Mouse (Mus musculus) stomach, embryonic 15.5 days (tissue): Measurements from ENCODE around the gene Strn3. TPM values are rescaled to one million over a fixed set of nuclear protein-coding genes. Genes with fewer than 3 reads are reported as not detected.

ENCODE experiments used
- ATAC-seq: fragments of 200-750 bp; cut with Nextera tagmentation; 2 replicates; pipeline ENCODE4 v1.8.0; 2017; ENCODE audit warnings: low read depth, moderate number of reproducible peaks, moderate TSS enrichment; ENCODE audit not compliant: insufficient read depth, low FRiP score
- H3K27ac ChIP-seq: fragments of 300-500 bp; sonication (generic); 2 replicates; pipeline ENCODE4 v1.5.1; 2015; ENCODE audit warnings: mild to moderate bottlenecking, inconsistent platforms
- H3K27me3 ChIP-seq: fragments of 300-500 bp; sonication (generic); replicated peaks from 2 replicates; pipeline ENCODE4 v1.6.1; 2015; ENCODE audit warnings: inconsistent platforms
- H3K36me3 ChIP-seq: fragments of 300-500 bp; sonication (generic); 2 replicates; pipeline ENCODE4 v1.6.1; 2015; ENCODE audit warnings: inconsistent platforms
- H3K4me1 ChIP-seq: fragments of 300-500 bp; sonication (generic); 2 replicates; pipeline ENCODE4 v1.6.1; 2015; ENCODE audit warnings: inconsistent platforms
- H3K4me2 ChIP-seq: fragments of 300-500 bp; sonication (generic); 2 replicates; pipeline ENCODE4 v1.6.1; 2015; ENCODE audit warnings: mild to moderate bottlenecking, inconsistent platforms
- H3K4me3 ChIP-seq: fragments of 300-500 bp; sonication (generic); replicated peaks from 2 replicates; pipeline ENCODE4 v1.5.1; 2015; ENCODE audit warnings: inconsistent platforms
- H3K9ac ChIP-seq: fragments of 300-500 bp; sonication (generic); 2 replicates; pipeline ENCODE4 v1.6.1; 2015; ENCODE audit warnings: inconsistent platforms
- H3K9me3 ChIP-seq: fragments of 300-500 bp; sonication (generic); 2 replicates; pipeline ENCODE4 v1.6.1; 2016; ENCODE audit warnings: inconsistent platforms
- WGBS: fragments of 180-500 bp; shearing (Covaris S2); methylation state at CpG from one replicate; pipeline ENCODE4 v1.1.7; 2015; 5-methylcytosine and 5-hydroxymethylcytosine counted together
- polyA plus RNA-seq: library from polyadenylated mRNA; unstranded; fragments of >200 nt; fragmentation: Nextera tagmentation; extraction: Ambion mirVana; gene quantifications from 2 replicates; pipeline ENCODE4 v1.2.1, GENCODE M21; 2015

Gene Strn3
- polyA plus RNA-seq: 38.9 and 40.6 TPM in 2 replicates

DNA sequence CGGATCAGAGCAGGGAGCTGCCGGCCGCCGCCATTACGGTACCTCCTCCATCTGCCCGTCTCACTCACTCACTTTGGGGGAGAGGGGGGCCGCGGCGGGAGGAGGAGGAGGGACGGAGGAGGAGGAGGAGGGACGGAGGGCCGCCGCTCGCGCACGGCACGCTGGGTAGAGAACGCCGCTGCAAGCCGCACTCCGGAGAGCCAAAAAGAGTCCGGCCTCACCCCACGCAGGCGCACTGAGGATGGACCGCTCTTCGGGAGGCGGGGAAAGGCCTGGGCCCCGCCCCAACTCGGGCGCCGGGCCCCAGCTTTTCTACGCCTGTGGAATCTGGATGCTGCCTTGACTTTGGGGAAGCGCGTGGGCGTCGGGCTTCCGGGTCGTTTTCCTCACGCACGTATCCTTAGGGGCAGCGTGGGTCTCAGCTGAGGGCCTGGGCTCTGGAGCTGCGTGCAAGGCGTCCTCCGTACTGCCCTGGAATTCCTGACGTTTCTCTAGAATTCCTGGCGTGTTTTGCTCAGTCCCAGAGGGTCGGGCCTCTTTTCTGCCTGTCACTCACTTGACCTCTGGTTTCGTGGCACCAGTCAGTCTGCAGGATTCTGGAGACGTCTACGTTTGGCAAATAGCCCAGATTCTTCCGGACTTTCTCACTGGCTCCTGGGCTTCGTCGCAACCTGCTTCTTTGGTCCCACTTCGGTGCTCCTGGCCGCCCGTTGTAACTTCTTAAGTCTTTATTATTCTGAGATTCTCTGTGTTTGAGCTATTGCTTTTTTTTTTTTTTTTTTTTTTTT is at the start of gene Strn3:
Strn3 (minus strand) TSS at position 53 of the 788 bp plus-strand sequence.
- peak within 1 kb of the TSS; percentile 99 for H3K27ac ChIP-seq
- no peaks in the 10 kb centered on the region for H3K27me3 ChIP-seq
- peak within 1 kb of the TSS; percentile 59 for H3K4me2 ChIP-seq
- ATAC-seq: peak; percentile 96
- H3K9ac ChIP-seq: peak within 1 kb of the TSS; percentile 98
- H3K9me3 ChIP-seq: no peaks in the 10 kb centered on the region
- WGBS: under 1% methylated on average over 50 of the region's 56 CpGs
- peak within 1 kb of the TSS; percentile 98 for H3K4me3 ChIP-seq
- peaks cover 3% of the 10 kb centered on the region; the same call in 1 of the 2 replicates for H3K4me1 ChIP-seq
- H3K36me3 ChIP-seq: no peaks in the 10 kb centered on the region

DNA sequence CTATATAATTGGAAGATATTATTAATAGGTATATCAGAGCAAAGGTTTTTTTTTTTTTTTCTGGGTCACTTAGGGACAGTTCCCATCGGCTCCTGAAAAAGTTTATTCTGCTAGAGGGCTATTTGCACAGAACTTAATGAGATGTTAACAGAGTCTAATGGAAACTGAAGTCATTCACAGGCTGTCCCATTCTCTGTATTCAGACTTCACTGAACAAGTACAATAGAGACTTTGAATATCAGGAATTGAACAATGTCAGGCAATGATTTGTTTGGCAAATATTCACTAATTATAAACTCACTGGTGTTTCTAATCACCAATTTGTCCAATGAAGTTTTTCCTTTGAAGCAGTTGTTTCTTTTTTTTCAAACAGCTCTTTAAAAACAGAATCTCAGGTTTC is 45.1 kb upstream of the Strn3 start:
- no peak overlapping the region for H3K27ac ChIP-seq
- no peaks in the 10 kb centered on the region for H3K9me3 ChIP-seq
- no peaks in the 10 kb centered on the region for H3K27me3 ChIP-seq
- no peaks in the 10 kb centered on the region for H3K36me3 ChIP-seq
- H3K4me2 ChIP-seq: no peak overlapping the region
- no peak overlapping the region for H3K9ac ChIP-seq
- peaks cover 22% of the 10 kb centered on the region for H3K4me1 ChIP-seq
- WGBS: 60% methylated on average over 1 of the region's 1 CpGs
- ATAC-seq: no peak
- H3K4me3 ChIP-seq: no peak overlapping the region

DNA sequence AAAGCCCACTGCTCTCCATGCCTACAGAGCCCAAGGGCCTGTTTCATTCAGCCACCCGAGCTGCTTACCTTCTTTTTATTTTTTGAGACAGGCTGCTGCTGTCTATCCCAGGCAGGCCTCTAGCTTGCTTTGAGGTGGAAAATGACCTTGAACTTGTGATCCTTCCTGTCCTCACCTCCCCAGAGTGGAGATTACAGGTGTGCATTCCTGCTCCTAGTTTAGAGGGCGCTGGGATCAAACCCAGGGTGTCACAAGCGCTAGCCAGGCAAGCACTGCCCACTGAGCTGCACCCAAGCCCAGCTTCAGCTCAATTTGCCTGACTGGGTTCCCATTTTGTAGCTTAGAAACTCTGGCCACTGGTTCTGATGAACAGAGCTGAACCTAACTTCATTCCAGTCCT is 44.7 kb upstream of the Strn3 start:
- Histone ChIP-seq H3K27ac (peak overlapping the region; percentile 77; the same call in 1 of the 2 replicates), H3K9me3 (no peaks in the 10 kb centered on the region), H3K36me3 (no peaks in the 10 kb centered on the region), H3K27me3 (no peaks in the 10 kb centered on the region), H3K4me3 (no peak overlapping the region), H3K4me2 (no peak overlapping the region), H3K9ac (no peak overlapping the region), H3K4me1 (peaks cover 22% of the 10 kb centered on the region)
- no peak for ATAC-seq
- WGBS: 74% methylated on average over 3 of the region's 3 CpGs

DNA sequence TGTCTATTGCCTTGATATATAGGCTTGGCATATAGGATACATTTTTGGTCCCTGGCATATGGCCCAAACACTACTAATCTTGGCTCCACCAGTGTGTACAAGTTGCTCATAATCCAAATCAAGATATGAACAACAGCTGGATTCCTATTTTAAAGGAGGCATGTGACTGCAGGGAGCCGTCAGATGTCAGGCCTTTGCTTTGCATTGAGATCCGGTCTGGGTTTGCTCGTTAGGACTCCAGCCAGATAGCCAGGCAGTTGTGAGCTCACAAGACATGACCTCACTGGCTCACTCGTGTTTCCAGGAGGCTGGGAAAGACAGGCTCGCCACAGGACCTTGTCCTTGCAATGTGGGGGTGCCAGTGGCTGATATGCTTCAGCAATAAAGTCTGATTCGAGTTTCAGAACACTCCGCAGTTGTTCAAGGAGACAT is 44.2 kb upstream of the Strn3 start:
- 30% methylated on average over 7 of the region's 7 CpGs for WGBS
- peak; percentile 80 for ATAC-seq
- Histone ChIP-seq H3K36me3 (no peaks in the 10 kb centered on the region), H3K9me3 (no peaks in the 10 kb centered on the region), H3K4me3 (no peak overlapping the region), H3K27me3 (no peaks in the 10 kb centered on the region), H3K27ac (peak overlapping the region; percentile 77; the same call in 1 of the 2 replicates), H3K4me2 (no peak overlapping the region), H3K4me1 (peaks cover 22% of the 10 kb centered on the region), H3K9ac (no peak overlapping the region)

DNA sequence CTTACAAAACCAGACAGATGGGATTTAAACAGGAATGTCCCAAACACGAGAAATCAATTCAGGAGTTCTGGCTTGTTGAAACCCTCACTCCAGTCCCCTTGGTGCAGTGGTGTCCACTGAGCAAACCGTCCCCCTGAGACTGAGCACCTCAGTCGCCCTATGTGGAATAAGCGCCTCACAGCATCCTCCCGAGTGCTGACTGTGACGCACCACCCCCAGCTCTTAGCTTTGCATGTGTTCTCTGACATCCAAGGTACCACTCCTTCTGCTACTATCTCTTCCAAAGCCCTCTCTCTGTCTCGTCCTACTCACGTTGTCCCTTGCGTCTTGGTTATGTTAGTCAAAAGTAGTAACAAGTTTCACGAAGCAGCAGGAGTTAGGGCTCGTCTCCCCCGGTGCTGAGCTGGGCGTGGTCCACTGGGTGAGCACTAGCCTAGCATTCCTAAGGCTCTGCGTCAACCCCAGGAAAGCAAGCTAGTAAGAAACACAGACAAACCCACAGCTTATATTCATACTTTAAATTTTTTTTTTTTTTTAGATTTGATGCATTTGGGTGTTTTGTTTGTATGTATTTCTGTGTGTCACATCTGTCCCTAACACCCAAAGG is 43.0 kb upstream of the Strn3 start:
- Histone ChIP-seq H3K4me3 (0 out of 2 replicates have a peak overlapping the region, but pooled peaks have one; percentile 5), H3K4me1 (peaks cover 22% of the 10 kb centered on the region), H3K36me3 (no peaks in the 10 kb centered on the region), H3K4me2 (peak overlapping the region; percentile 38), H3K9me3 (no peaks in the 10 kb centered on the region), H3K27ac (peak overlapping the region; percentile 77), H3K27me3 (no peaks in the 10 kb centered on the region), H3K9ac (no peak overlapping the region)
- ATAC-seq: no peak
- WGBS: 49% methylated on average over 14 of the region's 14 CpGs

DNA sequence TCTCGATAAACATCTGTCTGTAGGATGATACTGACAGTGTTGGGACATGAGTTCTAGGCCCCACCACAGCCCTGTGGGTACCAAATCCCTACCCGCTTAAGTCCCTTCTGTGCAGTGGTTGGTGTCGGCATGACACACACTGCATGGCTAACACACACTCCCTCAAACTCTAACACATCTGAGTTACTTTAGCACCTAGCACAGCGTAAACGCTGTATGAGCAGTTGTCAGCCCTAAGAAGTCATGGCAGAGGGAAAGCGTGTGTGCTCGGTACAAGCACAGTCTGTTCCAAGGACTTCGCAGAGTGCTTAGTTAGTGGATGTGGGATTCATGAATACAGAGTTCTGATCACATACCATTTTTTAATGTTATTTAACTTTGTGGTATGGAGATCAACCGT is 38.1 kb upstream of the Strn3 start:
- ATAC-seq: no peak
- H3K36me3 ChIP-seq: no peaks in the 10 kb centered on the region
- peaks cover 8% of the 10 kb centered on the region for H3K4me1 ChIP-seq
- no peak overlapping the region for H3K4me2 ChIP-seq
- H3K4me3 ChIP-seq: no peak overlapping the region
- no peaks in the 10 kb centered on the region for H3K9me3 ChIP-seq
- H3K27me3 ChIP-seq: no peaks in the 10 kb centered on the region
- no peak overlapping the region for H3K9ac ChIP-seq
- H3K27ac ChIP-seq: no peak overlapping the region
- 93% methylated on average over 9 of the region's 9 CpGs for WGBS

DNA sequence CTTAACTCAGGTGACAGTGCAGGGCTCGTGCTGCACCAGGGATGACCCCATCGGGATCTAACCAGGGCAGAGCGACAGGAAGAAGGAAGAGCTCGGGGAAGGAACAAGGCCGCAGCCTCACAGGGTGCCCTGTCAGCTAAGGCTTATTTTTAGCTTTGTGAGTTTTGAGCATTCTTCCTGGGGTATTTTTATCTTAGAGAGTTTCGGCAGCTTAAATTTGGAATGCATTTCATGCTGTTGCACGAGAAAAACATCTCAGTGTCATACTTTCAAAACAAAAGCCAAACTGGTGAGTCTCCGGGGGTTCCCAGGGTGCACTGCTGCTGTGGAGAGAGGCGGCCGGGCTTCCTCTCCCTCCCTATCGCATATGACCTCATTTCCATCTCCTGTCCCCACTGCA is 37.4 kb upstream of the Strn3 start:
- WGBS: 54% methylated on average over 11 of the region's 11 CpGs
- 0 out of 2 replicates have a peak, but pooled peaks cover under 1% of the 10 kb centered on the region for H3K36me3 ChIP-seq
- H3K9ac ChIP-seq: no peak overlapping the region
- no peak overlapping the region for H3K4me3 ChIP-seq
- H3K9me3 ChIP-seq: no peaks in the 10 kb centered on the region
- H3K4me2 ChIP-seq: no peak overlapping the region
- H3K27ac ChIP-seq: 0 out of 2 replicates have a peak overlapping the region, but pooled peaks have one; percentile 8
- H3K27me3 ChIP-seq: no peaks in the 10 kb centered on the region
- H3K4me1 ChIP-seq: no peaks in the 10 kb centered on the region
- no peak for ATAC-seq

DNA sequence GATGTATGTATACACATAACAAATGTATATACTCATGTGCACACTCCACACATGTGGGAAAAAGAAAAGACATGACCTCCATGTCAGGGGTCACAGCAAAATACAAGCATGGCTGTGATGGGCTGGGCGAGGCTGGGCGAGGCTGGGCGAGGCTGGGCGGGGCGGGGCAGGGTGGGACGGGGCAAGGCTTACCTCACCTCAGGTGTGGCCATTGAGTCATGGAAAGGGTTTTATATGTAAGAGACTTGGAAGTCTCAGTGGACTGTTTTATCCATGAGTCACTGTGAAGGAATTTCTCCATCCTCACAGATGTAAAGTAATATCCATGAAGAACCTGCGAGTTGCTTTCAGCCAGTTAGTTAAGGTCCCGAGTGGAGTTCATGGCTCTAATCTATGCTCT is 30.1 kb upstream of the Strn3 start:
- no peak for ATAC-seq
- H3K36me3 ChIP-seq: 0 out of 2 replicates have a peak, but pooled peaks cover 4% of the 10 kb centered on the region
- H3K27me3 ChIP-seq: no peaks in the 10 kb centered on the region
- no peaks in the 10 kb centered on the region for H3K4me1 ChIP-seq
- no peak overlapping the region for H3K4me3 ChIP-seq
- H3K9ac ChIP-seq: no peak overlapping the region
- H3K27ac ChIP-seq: no peak overlapping the region
- WGBS: 91% methylated on average over 8 of the region's 8 CpGs
- no peaks in the 10 kb centered on the region for H3K9me3 ChIP-seq
- H3K4me2 ChIP-seq: no peak overlapping the region

DNA sequence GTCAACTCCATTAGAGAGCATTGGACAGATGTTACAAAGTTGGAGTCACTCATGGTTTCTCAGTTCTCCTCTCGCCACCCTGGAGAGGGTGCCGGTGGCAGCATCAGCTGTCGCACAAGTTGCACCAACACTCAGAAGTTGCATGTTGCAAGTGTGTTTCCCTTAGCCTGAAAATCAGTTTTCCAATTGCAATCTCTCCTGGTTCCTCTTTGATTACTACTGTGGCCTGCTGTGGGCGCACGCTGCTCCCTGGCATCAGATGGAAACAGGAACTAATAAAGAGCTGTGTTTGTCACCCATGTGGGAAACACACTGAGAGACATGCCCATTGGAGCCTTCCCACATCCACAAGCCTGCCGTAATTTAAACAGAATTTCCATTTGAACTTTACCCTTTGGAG is 26.9 kb upstream of the Strn3 start:
- Histone ChIP-seq H3K4me2 (no peak overlapping the region), H3K9ac (no peak overlapping the region), H3K27me3 (no peaks in the 10 kb centered on the region), H3K4me1 (no peaks in the 10 kb centered on the region), H3K27ac (no peak overlapping the region), H3K36me3 (no peaks in the 10 kb centered on the region), H3K4me3 (no peak overlapping the region), H3K9me3 (no peaks in the 10 kb centered on the region)
- 90% methylated on average over 6 of the region's 6 CpGs for WGBS
- ATAC-seq: no peak

DNA sequence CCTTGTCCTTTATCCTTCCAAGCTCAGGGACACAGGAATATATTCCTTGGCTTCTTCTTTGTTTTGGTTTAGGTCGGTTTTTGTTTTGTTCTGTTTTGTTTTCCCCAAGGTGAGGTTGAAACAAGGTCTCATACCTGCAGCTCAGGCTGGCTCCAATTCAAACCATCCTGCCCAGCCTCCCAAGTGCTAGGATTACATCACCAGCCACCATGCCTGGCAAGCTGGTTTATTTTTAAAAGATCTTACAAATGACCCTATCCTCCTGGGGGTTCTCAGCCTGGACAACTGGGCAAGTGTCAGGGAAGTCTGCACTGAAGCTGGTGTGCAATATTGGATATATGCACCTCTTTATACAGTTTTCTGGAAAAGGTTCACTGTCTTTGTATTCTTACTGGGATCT is 21.0 kb upstream of the Strn3 start:
- H3K9me3 ChIP-seq: no peaks in the 10 kb centered on the region
- H3K4me2 ChIP-seq: no peak overlapping the region
- H3K36me3 ChIP-seq: no peaks in the 10 kb centered on the region
- no peak overlapping the region for H3K9ac ChIP-seq
- ATAC-seq: no peak
- no peak overlapping the region for H3K27ac ChIP-seq
- 65% methylated on average over 1 of the region's 1 CpGs for WGBS
- no peaks in the 10 kb centered on the region for H3K27me3 ChIP-seq
- H3K4me1 ChIP-seq: 0 out of 2 replicates have a peak, but pooled peaks cover 5% of the 10 kb centered on the region
- H3K4me3 ChIP-seq: no peak overlapping the region

DNA sequence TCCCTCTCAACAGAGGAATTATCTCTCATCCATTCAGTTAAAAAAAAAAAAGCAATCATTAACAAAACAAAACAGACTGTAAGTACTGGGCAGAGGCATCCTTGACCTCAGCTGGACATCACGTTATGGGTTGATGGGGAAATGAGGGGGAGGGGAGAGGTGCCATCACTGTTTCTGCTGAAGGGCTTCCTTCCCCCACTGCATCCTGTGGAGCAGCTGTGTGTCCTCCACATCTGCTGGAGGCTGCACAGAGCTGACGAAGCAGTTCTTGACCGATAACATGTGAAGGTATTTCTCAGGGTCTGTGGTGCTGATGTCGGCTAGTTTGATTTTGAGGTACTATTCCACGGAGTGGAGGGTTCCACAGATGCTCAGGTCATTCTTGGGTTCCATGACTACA is 18.5 kb upstream of the Strn3 start:
- no peak for ATAC-seq
- Histone ChIP-seq H3K27ac (no peak overlapping the region), H3K4me1 (peaks cover 10% of the 10 kb centered on the region; the same call in 1 of the 2 replicates), H3K36me3 (no peaks in the 10 kb centered on the region), H3K4me3 (no peak overlapping the region), H3K9ac (no peak overlapping the region), H3K4me2 (no peak overlapping the region), H3K27me3 (no peaks in the 10 kb centered on the region), H3K9me3 (no peaks in the 10 kb centered on the region)
- 41% methylated on average over 5 of the region's 5 CpGs for WGBS

DNA sequence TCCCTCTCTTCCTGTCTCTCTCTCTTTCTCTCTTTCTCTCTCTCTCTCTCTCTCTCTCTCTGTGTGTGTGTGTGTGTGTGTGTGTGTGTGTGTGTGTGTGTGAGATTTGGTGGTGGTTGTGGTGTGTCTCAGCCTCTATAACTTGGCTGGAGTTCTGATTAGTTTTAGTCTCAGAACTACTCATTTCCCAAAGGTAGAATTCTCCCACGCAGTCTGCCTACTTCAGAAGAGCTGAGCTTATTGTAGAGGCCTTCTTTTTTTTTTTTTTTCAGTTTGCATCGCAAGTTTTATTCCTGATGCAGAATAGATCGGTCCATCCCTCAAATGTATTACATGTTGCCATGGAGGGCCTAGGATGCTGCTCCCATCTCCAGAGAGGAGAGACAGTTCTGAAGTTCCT is 18.0 kb upstream of the Strn3 start:
- no peak overlapping the region for H3K27ac ChIP-seq
- no peak for ATAC-seq
- H3K9ac ChIP-seq: no peak overlapping the region
- WGBS: 73% methylated on average over 3 of the region's 3 CpGs
- no peaks in the 10 kb centered on the region for H3K36me3 ChIP-seq
- H3K4me1 ChIP-seq: peaks cover 10% of the 10 kb centered on the region; the same call in 1 of the 2 replicates
- no peak overlapping the region for H3K4me3 ChIP-seq
- no peak overlapping the region for H3K4me2 ChIP-seq
- H3K27me3 ChIP-seq: no peaks in the 10 kb centered on the region
- H3K9me3 ChIP-seq: no peaks in the 10 kb centered on the region
